Mouse (Mus musculus): Measurements from ENCODE around the gene Pwwp2a. TPM values are rescaled to one million over a fixed set of nuclear protein-coding genes. Genes with fewer than 3 reads are reported as not detected.

The Pwwp2a gene
- total RNA-seq (2023) = 33.1 and 39.4 TPM in 2 replicates

GRCm38 (mm10) chr11:43681472-43682414 is at the start of gene Pwwp2a:
Pwwp2a (plus strand) TSS chr11:43681998.

GRCm38 (mm10) chr11:43747233-43748226 is 65.7 kb downstream of the Pwwp2a start, which contains the start of gene Ttc1:
Ttc1 (minus strand) TSS chr11:43748008.

Other genes starting within 250 kb of the Pwwp2a start
- gene Slu7, start 248.3 kb upstream of the Pwwp2a start, total RNA-seq (2023) = 103 and 123 TPM in 2 replicates
- not detected in 2 replicates for gene C1qtnf2, start 207.7 kb upstream of the Pwwp2a start, total RNA-seq (2023)
- gene Ccnjl, start 153.2 kb upstream of the Pwwp2a start, total RNA-seq (2023) = 0.66 TPM in 1 of 2 replicates, not detected in the other
- not detected in 2 replicates for gene 4933415A04Rik, start 95.0 kb upstream of the Pwwp2a start, total RNA-seq (2023)
- not detected in 2 replicates for gene Fabp6, start 80.5 kb upstream of the Pwwp2a start, total RNA-seq (2023)
- gene Ttc1, start 66.0 kb downstream of the Pwwp2a start, total RNA-seq (2023) = 42.8 and 45.0 TPM in 2 replicates
- not detected in 2 replicates for gene Adra1b, start 219.2 kb downstream of the Pwwp2a start, total RNA-seq (2023)